Mouse (Mus musculus): Measurements from ENCODE around the gene Mta2.
"Not testable (repeated sequence)": the region's sequence is repeated elsewhere in the genome, so short reads cannot be mapped to it uniquely, and the experiment has no call there.

Gene Mta2

GRCm38 (mm10) chr19:8967893-8968292 is 26.2 kb downstream of the Mta2 start:
- no peak for DNase-seq

DNA sequence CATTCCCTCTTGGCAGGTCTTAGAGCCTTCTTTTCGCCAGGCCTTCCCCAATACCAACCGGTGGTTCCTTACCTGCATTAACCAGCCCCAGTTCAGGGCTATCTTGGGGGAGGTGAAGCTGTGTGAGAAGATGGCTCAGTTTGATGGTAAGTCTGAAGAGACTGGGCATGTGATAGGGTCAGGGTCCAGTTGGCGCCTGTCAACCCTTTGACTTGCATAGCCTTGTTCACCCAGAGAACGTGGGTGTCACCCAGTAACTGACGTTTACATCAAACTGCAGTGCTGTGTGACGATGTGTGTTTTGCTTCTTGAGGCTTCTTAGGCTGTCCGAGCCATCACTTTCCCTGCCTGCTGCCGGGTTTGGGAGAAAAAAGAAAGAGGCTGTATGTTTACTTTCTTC is 30.8 kb downstream of the Mta2 start:
- not testable (repeated sequence) for DNase-seq

DNA sequence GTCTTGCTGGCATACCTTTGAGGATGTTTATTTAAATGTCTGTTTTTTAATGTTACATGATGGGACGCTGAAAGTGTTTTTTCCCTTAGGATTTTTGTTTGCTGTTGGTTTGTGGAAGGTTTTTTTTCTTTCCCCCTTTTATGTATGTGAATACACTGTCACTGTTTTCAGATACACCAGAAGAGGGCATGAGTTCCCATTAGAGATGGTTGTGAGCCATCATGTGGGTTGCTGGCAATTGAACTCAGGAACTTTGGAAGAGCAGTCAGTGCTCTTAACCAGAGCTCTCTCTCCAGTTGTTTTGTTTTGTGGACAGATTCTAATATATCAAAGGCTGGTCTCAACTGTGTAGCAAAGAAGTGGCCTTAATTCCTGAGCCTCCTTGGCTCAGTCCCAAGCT is 33.0 kb downstream of the Mta2 start:
- DNase-seq: no peak

DNA sequence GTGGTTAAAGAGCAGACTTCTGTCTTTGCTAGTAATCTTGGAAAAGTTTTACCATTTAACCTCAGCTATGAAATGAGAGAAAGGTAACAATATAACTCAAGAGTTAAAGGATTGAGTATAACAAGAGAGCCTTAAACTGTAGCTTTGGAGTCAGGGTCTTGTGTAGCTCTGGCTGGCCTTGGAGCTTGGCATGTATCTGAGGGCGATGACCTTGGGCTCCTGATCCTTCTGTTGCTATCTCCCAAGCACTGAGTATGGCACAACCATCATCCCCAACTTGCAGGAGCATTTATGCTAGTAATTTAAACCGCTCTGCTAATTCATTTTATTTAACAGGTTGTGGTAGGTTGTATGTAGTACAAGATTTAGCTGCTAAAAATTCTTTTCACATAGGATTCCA is 33.8 kb downstream of the Mta2 start:
- DNase-seq: no peak

GRCm38 (mm10) chr19:8976535-8976934 is 34.9 kb downstream of the Mta2 start:
- peak; percentile 53 for DNase-seq

GRCm38 (mm10) chr19:8980771-8981170 is 39.1 kb downstream of the Mta2 start:
- DNase-seq: no peak

GRCm38 (mm10) chr19:8981450-8982168 is 39.9 kb downstream of the Mta2 start:
- DNase-seq: no peak

- peak; percentile 36 for DNase-seq
Measured at GRCm38 (mm10) chr19:8982303-8983149, 40.9 kb downstream of the Mta2 start.

- peak; percentile 51 for DNase-seq
Measured at GRCm38 (mm10) chr19:8983150-8983650, 41.5 kb downstream of the Mta2 start.

DNA sequence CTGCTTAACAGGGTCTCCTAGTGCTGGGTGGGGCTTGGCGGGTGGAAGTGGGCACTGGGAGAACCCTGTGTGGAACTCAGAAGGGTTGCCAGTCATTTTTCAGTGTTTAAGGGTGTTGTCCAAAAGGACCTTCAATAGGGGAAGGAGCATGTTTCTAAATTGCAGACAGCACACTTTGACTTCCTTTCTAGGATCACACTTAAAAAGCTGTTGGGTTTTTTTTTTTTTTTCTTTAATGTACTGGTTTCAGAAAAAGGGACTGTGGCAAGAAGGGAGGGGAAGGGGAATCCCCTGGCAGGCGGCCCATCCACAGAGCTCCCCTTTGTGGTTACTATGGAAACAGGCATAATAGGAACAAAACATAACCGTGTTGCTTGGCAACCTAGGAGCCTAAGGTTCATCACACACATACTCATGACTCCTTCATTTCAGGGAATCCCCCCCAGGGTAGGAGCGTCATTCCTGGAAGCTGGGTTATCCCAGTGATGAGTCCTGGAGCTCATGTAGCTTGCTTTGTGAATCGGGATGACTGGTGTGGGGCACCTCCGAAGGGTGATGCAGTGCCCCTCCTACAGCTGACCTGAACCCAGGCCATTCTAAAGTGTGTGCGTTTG is 42.7 kb downstream of the Mta2 start:
- peak; percentile 84 for DNase-seq

DNA sequence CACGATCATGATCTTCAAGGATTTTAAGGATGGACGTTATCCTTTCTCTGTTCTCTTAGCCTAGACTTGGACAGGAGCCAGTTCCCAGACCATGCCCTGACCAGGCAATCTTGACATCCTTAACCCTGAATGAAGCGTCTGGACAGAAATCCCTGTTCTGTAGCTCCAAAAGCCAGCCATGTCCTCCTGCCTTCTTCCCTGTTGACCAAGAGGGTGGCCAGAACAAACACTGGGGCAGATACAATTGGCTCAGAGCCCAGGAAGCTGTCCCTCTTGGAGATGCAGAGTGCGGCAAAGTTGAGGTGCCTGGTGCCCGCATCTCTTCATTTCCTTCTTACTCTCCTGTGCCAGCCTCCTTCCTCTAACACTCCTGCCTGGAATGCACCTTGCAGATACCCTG is 44.2 kb downstream of the Mta2 start:
- DNase-seq: peak; percentile 32

GRCm38 (mm10) chr19:8987816-8988215 is 46.1 kb downstream of the Mta2 start:
- no peak for DNase-seq

DNA sequence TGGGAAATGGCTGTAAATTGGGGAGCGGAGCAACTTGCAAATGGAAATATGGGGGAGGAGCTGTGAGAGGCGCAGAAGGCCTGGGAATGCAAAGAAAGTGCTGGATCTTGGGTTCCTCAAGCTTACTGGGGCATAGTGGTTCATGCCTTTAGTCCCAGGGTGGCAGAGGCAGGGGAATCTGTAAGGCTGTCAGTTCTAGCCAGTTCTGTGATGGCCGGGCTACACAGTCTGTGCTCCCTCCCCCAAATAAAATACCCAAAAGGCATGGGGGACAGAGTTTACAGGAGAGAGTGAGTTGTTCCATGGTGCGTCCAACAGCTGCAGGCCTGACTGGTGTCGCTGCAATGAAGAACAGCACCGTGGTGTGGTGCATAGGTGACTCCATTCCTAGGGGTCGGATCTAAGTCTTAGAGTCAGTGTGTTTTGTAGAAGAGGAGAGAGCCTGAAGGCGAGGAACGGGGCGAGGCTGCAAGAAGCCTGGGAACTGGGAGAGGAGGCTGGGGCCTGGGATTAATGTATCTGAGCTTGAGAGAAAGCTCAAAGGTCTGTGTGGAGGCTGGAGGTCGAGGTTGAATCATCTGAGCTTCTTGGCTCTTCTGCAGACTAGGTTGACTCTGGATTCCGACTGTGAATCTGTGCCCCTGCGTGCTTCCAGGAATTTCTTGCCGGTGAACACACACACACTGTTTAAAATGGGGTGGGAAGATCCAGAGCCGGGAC is 46.8 kb downstream of the Mta2 start:
- no peak for DNase-seq

DNA sequence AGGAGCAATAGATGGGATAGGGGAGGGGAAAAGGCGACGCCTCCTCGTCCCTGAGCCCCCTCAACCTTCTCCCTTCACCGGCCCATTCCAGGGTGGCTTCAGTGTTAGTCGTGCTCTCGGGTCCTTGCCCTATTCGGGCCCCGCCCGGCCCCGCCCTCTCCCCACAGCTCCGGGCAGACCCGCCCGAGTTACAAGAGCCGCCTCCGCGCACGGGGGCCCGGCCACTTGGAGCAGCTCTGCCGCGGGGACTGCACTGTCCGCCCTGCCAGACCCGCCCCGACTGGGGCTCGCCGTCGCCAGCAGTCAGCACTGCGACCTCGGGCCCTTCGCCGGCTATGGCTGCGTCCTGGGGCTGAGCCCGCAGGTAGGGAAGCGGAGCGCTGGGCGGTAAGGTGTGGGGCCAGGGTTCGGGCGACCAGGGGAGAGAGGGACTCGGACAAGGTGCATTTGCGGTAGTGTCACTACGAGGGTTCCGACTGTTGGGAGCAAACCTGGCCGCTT is 47.4 kb downstream of the Mta2 start, which contains the start of gene Ahnak:
TSS of gene Ahnak (plus strand) at position 219 of the 501 bp plus-strand sequence.
- DNase-seq: peak; percentile 87

DNA sequence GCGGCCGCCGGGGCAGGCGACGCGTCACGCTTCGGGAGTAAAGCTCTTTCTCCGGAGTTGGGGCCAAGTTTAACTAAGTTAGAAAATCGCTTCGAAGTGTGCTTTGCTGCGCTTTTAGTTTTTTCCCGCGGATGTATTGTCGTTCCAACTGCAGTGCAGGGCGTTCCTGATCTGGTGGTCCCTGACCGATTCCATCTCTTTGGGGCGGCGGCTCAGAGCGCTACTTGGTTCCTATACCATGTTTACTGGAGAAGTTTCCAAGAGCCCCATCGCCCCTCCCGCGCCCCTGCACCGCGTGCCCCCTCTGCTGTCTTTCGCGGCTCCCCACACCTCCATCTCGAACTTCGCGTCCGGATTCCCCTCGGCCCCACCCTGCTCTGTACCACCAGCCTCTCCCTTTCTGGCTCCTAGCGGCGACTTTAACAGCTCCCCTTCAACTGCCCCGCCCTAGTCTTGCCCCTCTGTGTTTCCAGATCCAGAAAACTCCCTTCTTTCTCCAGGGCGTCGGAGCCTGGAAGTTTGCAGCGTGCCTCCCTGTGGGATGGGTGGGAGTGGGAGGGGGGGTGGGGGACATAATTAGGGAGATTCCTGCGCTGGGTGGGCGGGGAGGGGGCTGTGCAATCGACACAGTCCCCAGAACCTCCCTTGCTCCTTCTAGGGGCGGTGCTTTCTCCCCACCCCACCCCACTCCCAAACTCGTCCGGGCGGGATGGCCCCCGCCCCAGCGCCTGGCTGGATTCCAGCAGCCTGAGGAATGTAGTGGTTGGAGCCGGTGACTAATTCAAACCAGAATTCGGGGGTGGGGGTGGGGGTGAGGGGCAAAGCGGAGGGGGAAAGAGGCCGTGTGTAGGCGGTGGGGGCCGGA is 48.1 kb downstream of the Mta2 start:
- DNase-seq: peak; percentile 94

DNA sequence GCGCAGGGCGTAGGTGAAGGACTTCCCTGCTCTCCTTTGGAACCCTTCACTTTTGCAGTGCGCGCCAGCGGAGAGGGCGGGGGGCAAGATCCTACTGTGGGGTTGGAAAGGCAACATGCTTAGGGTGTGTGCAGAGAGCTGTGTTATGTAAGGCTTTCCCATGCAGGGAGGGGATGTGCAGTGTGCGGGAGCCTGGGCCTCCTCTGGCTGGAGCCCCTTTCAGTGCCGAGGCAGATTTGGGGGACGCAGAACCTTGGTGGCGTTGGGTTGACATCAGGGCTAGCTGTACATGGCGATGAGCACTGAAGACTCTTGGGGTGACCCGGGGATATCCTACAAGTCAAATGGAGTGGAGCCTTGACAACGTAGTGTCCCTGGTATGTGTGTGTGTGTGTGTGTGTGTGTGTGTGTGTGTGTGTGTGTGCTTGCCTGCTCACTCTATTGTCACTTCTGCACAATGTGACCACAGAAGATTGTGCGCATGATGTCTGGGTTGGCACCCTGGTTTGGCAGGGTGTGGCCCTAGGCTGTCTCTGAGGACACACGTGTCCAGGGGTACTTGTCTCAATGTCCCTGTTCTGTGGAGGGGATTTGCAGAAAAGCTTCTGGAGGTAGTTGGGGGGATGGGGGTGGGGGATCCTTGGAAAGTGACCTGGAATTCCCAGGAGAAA is 48.9 kb downstream of the Mta2 start:
- DNase-seq: no peak

GRCm38 (mm10) chr19:8991245-8991870 is 49.7 kb downstream of the Mta2 start:
- DNase-seq: no peak

DNA sequence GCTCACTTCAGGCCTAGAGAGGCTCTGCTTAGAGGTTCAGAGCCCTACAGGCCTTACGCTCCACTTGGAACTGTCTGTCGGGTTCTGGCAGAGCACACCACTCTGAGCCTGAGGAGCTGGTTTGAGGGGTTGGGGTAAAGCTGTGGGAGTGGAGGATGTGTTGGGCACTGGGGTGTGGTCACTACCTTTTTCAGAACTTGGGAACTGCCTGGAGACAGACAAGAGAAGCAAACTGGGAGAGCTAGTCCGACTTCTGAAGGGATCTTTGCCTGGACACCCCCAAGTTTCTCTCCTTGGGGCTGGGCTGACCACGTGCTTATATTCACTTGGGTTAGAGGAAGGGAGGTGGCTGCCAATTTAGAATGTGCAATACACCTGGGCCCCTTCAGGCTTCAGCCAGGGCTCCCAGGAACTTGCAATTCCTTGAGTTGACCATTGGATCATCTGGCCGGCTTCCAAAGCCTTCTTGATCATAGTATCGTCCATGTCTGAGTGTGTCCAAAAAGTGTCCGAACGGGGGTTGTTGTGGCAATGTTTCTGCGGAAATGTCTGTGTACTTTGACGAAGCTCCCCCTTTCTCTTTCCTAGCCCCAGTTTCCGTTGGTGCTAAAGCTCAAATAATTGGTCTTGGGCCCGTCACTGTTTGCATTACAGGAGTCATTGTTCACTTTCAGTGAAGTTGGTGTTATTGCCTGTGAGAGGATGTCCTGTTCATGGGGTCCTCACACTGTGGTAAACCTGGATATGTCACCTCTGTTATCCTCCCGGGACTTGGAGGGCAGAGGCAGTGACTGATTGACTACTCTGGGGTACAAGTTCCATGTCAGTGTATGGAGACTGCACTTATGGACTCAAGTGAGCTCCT is 50.4 kb downstream of the Mta2 start:
- peak; percentile 52 for DNase-seq
